Mouse (Mus musculus): ENCODE results near the gene Morn1. TPM values are rescaled to one million over a fixed set of nuclear protein-coding genes. Genes with fewer than 3 reads are reported as not detected.

Morn1 gene
- 6.0 and 8.9 TPM in 2 replicates for polyA plus RNA-seq (2015; fragmentation: Nextera tagmentation; extraction: Ambion mirVana)

DNA sequence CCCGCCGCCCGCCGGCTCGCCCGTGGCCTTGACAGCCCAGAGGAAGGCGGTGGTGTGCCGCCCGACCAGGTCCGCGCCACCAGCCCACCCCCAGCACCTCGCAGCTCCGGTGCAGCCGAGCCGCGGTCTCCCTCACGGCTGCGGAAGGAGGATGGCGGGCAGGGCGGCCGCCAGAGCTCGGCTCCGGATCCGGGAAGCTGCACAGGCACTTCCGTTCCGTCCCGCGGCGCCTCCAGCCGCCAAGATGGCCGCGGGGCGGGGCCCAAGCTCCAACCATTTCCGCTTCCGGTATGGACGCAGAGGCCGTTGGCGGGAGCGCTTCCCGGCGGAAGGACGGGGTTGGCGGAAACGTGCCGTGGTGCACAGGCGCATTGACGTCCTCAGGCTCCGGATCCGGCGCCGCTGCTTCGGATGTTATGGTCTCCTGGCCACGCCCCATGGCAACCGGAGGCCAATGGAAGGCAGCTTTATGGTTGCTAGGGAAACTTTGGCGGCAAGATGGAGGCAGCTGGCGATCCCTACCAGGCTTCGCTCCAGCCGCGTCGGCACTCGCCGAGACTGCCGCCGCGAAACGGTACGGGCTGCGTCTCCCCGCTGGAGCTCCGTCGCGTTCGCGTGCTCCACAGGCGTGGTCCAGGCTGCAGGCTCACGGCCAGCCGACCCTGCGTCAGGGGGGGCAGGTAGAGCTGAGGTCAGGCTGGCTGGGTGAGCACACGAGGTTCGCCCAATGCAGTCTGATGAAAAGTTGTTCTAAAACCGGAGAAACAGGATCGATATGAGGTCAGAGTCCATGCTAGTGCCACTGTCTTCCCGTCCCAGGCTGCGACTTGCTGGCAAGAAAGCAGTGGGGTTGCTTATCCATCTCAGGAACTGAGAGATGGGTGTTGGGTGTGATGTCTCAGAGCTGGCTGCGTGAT is at the start of gene Morn1, which contains the start of gene Rer1:
Gene Morn1, plus strand, starts transcription at position 470 of the 917 bp plus-strand sequence.
Gene Rer1, minus strand, starts transcription at position 275 of the 917 bp plus-strand sequence.
- Histone ChIP-seq H3K27ac (peak within 1 kb of the TSS; percentile 93), H3K9ac (replicated peaks) (peak within 1 kb of the TSS; percentile 92), H3K27me3 (no peaks in the 10 kb centered on the region), H3K36me3 (peaks cover 37% of the 10 kb centered on the region), H3K4me3 (replicated peaks) (peak within 1 kb of the TSS; percentile 91), H3K4me2 (replicated peaks) (peak within 1 kb of the TSS; percentile 98), H3K4me1 (replicated peaks) (peaks cover 35% of the 10 kb centered on the region), H3K9me3 (no peaks in the 10 kb centered on the region)
- WGBS: under 1% methylated on average over 74 of the region's 85 CpGs
- peak; percentile 97 for ATAC-seq

DNA sequence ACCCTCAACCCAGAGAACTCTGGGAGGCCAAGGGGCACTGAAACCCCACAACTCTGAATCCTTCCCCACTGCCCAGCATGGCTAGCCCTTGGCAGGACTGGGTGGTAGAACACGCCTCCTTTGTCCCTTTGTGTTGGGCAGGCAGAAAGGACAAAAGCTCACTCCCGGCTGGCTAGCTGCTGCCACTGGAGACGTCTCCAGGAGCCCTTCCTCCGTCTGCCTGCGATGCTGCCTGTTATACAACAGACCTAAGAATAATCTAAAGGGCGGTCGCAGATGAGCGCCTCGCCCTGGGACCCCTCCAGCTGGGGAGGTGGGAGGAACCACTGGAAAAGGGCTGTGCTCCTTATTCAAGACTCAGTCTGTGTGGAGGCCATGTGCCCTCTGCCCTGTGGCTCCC is 46.2 kb upstream of the Morn1 start:
- Histone ChIP-seq H3K4me1 (replicated peaks) (peaks cover 42% of the 10 kb centered on the region), H3K9me3 (no peaks in the 10 kb centered on the region), H3K9ac (replicated peaks) (peak overlapping the region; percentile 42), H3K36me3 (no peaks in the 10 kb centered on the region), H3K27me3 (peaks cover 52% of the 10 kb centered on the region), H3K4me2 (replicated peaks) (peak overlapping the region; percentile 28), H3K4me3 (replicated peaks) (no peak overlapping the region), H3K27ac (peak overlapping the region; percentile 44)
- 5% methylated on average over 9 of the region's 9 CpGs for WGBS
- ATAC-seq: peak; percentile 44

DNA sequence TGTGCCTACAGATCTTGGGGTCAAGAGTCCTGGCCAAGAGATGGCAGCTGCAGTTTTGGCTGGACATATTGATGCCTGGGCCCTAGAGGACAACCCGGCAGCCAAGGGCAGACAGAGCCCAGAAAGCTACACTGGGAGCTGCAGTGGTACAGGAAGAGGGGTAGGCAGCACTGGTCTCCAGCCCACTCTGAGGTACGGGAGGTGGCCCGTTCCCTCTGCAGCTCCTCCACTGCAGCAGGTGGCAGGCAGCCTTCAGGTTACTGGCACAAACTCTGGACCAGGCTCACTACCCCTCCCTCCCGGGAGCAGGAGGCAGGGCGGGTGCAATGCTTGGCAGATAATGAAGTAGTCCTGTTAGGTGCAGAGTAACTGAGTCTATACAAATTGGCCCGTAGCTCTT is 45.7 kb upstream of the Morn1 start:
- 47% methylated on average over 6 of the region's 6 CpGs for WGBS
- no peak overlapping the region for H3K4me3 ChIP-seq (replicated peaks)
- H3K27me3 ChIP-seq: peaks cover 54% of the 10 kb centered on the region
- H3K9me3 ChIP-seq: no peaks in the 10 kb centered on the region
- H3K4me2 ChIP-seq (replicated peaks): peak overlapping the region; percentile 28
- H3K9ac ChIP-seq (replicated peaks): peak overlapping the region; percentile 42; the same call in 1 of the 2 replicates
- no peaks in the 10 kb centered on the region for H3K36me3 ChIP-seq
- peaks cover 39% of the 10 kb centered on the region for H3K4me1 ChIP-seq (replicated peaks)
- ATAC-seq: 0 out of 2 replicates have a peak, but pooled peaks have one; percentile 7
- peak overlapping the region; percentile 44; the same call in 1 of the 2 replicates for H3K27ac ChIP-seq

DNA sequence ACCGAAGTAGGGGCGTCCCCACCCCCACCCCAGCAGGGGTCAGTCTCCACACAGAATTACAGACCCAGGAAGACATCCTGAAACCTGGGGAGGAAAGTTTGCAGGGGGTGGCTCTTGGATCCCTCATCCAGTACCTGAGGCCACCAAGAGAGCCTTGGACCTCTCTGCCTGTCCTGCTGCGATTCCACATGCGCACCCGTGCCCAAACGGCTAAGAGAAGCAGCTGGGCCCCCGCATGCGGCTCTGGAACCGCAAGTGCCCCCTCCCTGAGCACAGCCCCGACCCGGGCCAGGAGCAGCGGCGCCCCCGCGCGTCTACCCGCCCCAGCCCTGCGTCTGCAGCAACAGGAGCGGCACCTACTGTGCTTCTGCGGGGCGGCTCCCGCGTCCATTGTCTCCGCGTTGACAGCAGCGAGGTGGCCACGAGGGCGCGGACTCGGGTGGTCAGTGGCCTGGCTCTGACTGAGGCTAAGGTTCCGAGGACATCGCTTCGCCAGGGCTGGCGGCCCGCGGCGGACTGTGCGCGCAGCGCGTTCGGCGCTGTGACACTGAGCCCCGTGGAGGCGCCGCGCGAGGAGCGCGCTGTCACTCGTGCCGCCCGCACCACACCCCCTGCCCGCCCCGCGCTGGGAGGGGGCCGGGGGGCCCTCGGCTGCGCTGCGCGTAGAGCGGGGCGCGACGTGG is 43.6 kb upstream of the Morn1 start:
- Histone ChIP-seq H3K9ac (replicated peaks) (peak overlapping the region; percentile 70), H3K27me3 (peaks cover 53% of the 10 kb centered on the region), H3K36me3 (no peaks in the 10 kb centered on the region), H3K4me1 (replicated peaks) (peaks cover 39% of the 10 kb centered on the region), H3K27ac (no peak overlapping the region), H3K9me3 (no peaks in the 10 kb centered on the region), H3K4me2 (replicated peaks) (peak overlapping the region; percentile 77), H3K4me3 (replicated peaks) (peak overlapping the region; percentile 52)
- 2% methylated on average over 54 of the region's 65 CpGs for WGBS
- ATAC-seq: peak; percentile 29

DNA sequence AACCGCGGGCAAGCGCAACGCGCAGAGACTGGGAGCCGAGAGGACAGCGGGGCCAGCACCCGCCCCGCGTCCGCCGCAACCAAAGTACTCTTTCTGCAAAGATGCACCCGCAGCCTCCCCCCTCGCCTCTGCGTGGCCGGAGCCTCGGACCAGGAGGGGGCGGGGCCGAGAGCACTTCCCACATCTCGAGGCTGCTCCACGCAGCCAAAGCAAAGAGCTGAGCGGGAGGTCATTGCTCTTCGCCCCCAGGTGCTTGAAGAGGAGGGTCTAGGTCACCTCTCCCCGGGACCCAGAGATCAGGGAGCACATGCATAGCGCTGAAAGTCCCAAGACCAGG is 43.1 kb upstream of the Morn1 start:
- no peaks in the 10 kb centered on the region for H3K36me3 ChIP-seq
- peak overlapping the region; percentile 70 for H3K9ac ChIP-seq (replicated peaks)
- 1% methylated on average over 25 of the region's 25 CpGs for WGBS
- H3K9me3 ChIP-seq: no peaks in the 10 kb centered on the region
- H3K27me3 ChIP-seq: peaks cover 54% of the 10 kb centered on the region
- 0 out of 2 replicates have a peak, but pooled peaks have one; percentile 3 for ATAC-seq
- peaks cover 39% of the 10 kb centered on the region for H3K4me1 ChIP-seq (replicated peaks)
- H3K4me2 ChIP-seq (replicated peaks): peak overlapping the region; percentile 77
- no peak overlapping the region for H3K27ac ChIP-seq
- H3K4me3 ChIP-seq (replicated peaks): peak overlapping the region; percentile 52

DNA sequence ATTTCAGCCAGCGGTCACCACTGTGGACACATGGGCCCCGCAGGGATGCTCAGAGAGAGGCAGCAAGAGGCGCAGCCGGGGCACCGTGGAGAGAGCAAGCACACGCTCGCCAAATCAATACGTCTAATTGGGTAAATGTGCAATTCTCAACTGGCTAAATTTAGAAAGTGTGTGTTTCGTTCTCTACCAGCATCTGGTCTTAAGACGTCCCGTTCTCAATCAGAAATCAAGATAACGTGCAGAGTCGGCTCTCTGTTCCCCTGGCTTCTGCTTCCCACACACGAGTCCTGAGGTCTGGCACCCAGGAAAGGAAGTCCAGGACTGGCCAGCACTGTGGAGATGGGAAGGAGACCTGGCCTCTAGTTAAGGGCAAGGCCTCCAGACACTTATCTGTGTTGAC is 39.7 kb upstream of the Morn1 start:
- Histone ChIP-seq H3K4me1 (replicated peaks) (peaks cover 17% of the 10 kb centered on the region), H3K36me3 (no peaks in the 10 kb centered on the region), H3K9me3 (no peaks in the 10 kb centered on the region), H3K27me3 (peaks cover 42% of the 10 kb centered on the region), H3K9ac (replicated peaks) (no peak overlapping the region), H3K4me3 (replicated peaks) (no peak overlapping the region), H3K27ac (no peak overlapping the region), H3K4me2 (replicated peaks) (no peak overlapping the region)
- ATAC-seq: no peak
- 83% methylated on average over 14 of the region's 14 CpGs for WGBS

DNA sequence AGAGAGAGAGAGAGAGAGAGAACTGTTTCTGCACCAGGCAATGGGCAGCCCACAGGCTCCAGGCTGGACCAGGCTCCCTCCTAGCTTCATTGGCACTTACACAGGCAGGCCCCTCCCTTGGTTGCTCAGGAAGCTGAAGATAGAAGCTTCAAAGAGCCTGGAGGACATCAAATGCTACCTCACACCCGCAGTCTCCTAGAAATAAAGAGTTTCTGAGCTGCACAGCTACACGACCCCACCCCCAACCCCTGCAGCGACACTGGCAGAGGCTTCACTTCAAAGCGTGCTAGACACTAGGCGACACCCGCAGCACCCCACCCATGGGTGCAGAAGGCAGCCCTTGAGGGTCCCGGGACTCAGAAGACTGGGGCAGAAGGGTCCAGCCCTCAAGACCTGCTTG is 36.3 kb upstream of the Morn1 start:
- no peak overlapping the region for H3K4me2 ChIP-seq (replicated peaks)
- no peaks in the 10 kb centered on the region for H3K9me3 ChIP-seq
- 82% methylated on average over 7 of the region's 7 CpGs for WGBS
- peaks cover 10% of the 10 kb centered on the region for H3K4me1 ChIP-seq (replicated peaks)
- H3K27me3 ChIP-seq: peaks cover 7% of the 10 kb centered on the region
- H3K27ac ChIP-seq: no peak overlapping the region
- no peak overlapping the region for H3K9ac ChIP-seq (replicated peaks)
- no peak for ATAC-seq
- no peaks in the 10 kb centered on the region for H3K36me3 ChIP-seq
- no peak overlapping the region for H3K4me3 ChIP-seq (replicated peaks)

DNA sequence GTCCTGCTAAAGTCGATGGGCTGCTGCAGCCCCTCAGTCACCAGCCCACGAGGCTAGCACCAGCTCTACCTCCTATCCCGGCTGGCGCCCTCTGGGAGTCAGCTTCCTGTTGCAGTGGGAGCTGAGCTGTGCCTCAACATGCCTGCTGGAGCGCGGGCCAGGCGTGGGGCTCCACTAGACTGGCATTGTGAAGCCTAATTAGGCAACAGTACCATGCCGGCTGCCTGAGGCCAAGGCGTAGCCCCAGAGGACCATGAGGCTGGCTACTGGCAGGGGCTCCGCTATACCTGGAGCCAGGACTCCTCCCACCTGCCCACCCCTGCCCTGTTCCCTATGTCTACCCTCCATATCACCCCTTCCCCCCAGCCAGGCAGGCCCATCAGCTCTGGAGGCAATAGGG is 29.7 kb upstream of the Morn1 start, which contains the start of gene Plch2:
Gene Plch2, minus strand, starts transcription at position 61 of the 400 bp plus-strand sequence.
- Histone ChIP-seq H3K36me3 (no peaks in the 10 kb centered on the region), H3K4me3 (replicated peaks) (no peak within 1 kb of the TSS), H3K9me3 (no peaks in the 10 kb centered on the region), H3K27me3 (peaks cover 5% of the 10 kb centered on the region; the same call in 1 of the 2 replicates), H3K27ac (no peak within 1 kb of the TSS), H3K4me1 (replicated peaks) (peaks cover 34% of the 10 kb centered on the region), H3K4me2 (replicated peaks) (no peak within 1 kb of the TSS), H3K9ac (replicated peaks) (0 out of 2 replicates have a peak within 1 kb of the TSS, but pooled peaks have one; percentile 16)
- 65% methylated on average over 10 of the region's 10 CpGs for WGBS
- peak; percentile 25; the same call in 1 of the 2 replicates for ATAC-seq

DNA sequence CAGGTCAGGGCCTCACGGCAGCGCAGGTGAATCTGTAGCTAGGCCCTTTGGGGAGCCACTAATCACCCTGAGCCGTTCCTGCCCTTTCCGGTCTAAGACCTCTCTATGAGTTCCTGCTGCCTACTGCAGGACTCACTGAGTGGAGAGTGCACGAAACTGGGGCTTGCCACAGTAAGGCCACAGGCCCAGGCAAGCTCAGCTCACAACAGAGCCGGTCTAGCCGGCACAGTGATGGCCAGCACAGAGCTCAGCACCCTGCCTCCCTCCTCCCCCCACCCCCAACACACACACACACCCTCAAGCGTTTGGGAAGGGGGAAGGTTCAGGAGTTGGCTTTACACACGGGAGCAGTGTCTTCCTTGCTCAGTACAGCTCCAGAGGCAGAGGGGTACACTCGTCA is 28.1 kb upstream of the Morn1 start:
- no peaks in the 10 kb centered on the region for H3K9me3 ChIP-seq
- H3K4me1 ChIP-seq (replicated peaks): peaks cover 36% of the 10 kb centered on the region
- ATAC-seq: no peak
- no peak overlapping the region for H3K4me3 ChIP-seq (replicated peaks)
- H3K27me3 ChIP-seq: peaks cover 5% of the 10 kb centered on the region; the same call in 1 of the 2 replicates
- no peaks in the 10 kb centered on the region for H3K36me3 ChIP-seq
- no peak overlapping the region for H3K9ac ChIP-seq (replicated peaks)
- WGBS: 36% methylated on average over 10 of the region's 10 CpGs
- H3K27ac ChIP-seq: no peak overlapping the region
- H3K4me2 ChIP-seq (replicated peaks): no peak overlapping the region

DNA sequence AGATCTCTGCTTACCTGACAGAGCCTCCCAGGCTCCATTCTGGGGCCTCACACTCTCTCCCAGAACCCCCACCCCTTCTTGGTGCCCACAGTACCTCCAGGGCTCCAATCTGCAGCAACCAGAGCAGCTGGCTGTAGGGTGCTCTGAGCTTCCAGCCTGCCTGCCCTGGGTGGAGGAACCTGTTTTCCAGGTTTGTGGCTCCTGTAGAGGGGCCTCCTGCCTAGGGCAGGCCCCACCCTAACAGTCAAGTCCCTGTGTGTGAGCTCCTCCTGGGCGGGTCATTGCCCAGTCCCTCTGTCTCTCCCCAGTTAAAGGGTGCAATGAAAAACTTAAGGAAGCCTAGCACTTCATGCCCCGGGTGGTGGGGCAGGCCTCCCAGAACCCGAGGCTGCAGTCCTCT is 22.5 kb upstream of the Morn1 start:
- Histone ChIP-seq H3K27me3 (no peaks in the 10 kb centered on the region), H3K4me2 (replicated peaks) (no peak overlapping the region), H3K9me3 (no peaks in the 10 kb centered on the region), H3K4me3 (replicated peaks) (no peak overlapping the region), H3K9ac (replicated peaks) (no peak overlapping the region), H3K36me3 (peaks cover 5% of the 10 kb centered on the region), H3K4me1 (replicated peaks) (peaks cover 34% of the 10 kb centered on the region), H3K27ac (no peak overlapping the region)
- WGBS: 60% methylated on average over 3 of the region's 3 CpGs
- ATAC-seq: no peak

DNA sequence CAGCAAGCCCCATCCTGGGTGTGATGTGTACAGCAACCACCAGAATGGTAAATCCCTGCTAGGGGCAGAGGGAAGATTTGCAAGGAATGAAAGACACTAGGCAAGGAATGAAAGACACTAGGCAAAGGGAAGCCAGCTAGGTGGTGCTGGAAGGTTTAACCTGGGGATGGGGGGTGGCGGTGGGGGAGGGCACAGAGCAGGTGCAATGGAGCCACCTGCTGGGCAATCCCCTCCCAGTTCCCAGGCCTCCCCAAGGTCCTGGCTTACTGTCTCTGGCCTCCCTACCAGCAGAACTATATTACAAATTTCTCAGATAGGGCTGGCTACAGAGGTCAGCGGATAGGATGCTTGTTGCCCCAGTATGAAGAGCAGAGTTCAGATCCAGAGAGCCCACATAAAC is 21.9 kb upstream of the Morn1 start:
- no peak overlapping the region for H3K9ac ChIP-seq (replicated peaks)
- peaks cover 11% of the 10 kb centered on the region for H3K36me3 ChIP-seq
- H3K27me3 ChIP-seq: no peaks in the 10 kb centered on the region
- no peaks in the 10 kb centered on the region for H3K9me3 ChIP-seq
- H3K4me1 ChIP-seq (replicated peaks): peaks cover 30% of the 10 kb centered on the region
- H3K4me2 ChIP-seq (replicated peaks): no peak overlapping the region
- no peak overlapping the region for H3K27ac ChIP-seq
- ATAC-seq: no peak
- H3K4me3 ChIP-seq (replicated peaks): no peak overlapping the region
- 57% methylated on average over 2 of the region's 2 CpGs for WGBS

All from midbrain, embryonic 13.5 days (tissue).